Mouse (Mus musculus) T-cell, adult 2 months (primary cell): ENCODE data around the gene Sugp2.

Experiments used
- DNase-seq: peaks from one replicate; pipeline ENCODE4 v3.0.0; 2022; ENCODE audit warnings: low spot score

Sugp2 gene

DNA sequence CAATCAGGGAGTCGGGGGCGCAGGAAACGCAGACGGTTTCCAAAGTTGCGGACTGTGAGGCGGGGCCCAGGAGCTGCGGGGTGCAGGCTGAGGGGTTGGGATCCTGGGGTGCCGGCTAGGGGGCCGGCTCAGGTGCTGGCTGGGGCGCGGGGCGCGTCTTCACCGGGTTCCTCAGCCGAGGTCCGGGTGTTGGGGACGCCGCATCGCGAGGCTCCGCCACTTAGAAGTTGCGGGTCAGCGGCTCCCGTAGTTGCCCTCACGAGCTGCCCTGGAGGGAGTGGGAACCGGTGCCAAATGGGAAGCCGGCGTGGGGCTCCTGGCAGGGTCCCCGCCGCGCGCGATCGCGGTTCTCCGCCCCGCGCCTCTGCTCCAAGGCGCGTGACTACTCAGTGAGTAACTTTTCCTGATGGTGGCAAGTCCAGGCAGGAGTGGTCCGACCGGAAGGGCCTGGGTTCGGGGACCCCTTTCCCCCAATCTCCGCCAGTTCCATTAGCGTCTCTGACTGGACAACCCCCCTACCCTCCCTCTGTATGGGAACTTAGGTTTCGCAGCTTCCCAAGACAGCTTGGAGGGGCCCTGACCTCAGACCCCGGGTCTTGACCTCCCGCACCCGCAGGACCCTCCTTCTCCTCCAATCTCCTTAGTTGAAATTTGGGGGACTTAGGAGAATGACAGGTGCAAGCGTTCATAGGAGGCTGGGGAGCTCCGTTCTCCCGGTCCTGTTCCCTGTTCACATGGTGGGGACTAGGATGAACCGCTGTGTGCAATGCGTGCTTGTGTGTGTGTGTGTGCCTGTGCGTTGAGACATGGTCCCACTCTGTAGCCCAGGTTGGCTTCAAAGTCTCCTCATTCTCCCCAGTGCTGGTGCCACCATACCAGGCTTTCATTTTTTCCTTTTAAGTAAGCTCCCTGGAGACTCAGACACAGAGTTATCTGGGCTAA, 49.4 kb downstream of the Sugp2 start:
- no peak for DNase-seq

- no peak for DNase-seq
Measured at GRCm38 (mm10) chr8:70284421-70284820, 50.4 kb downstream of the Sugp2 start.

DNA sequence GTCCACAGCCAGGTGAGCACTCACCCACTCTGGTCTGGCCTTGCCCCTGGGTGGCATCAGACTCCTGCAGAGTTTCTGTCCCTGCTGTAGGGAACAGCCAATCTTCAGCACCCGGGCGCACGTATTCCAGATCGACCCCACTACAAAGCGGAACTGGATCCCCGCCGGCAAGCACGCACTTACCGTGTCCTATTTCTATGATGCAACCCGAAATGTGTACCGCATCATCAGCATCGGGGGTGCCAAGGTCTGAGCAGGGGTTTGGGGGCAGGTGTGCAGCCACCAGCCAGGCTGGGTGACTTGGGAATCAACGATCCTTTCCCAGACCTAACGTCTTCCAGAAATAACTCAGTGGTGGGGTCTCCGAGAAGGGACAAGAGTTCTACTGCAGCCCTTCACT, 51.3 kb downstream of the Sugp2 start:
- no peak for DNase-seq

GRCm38 (mm10) chr8:70286737-70287136, 52.7 kb downstream of the Sugp2 start:
- DNase-seq: peak; percentile 40

DNA sequence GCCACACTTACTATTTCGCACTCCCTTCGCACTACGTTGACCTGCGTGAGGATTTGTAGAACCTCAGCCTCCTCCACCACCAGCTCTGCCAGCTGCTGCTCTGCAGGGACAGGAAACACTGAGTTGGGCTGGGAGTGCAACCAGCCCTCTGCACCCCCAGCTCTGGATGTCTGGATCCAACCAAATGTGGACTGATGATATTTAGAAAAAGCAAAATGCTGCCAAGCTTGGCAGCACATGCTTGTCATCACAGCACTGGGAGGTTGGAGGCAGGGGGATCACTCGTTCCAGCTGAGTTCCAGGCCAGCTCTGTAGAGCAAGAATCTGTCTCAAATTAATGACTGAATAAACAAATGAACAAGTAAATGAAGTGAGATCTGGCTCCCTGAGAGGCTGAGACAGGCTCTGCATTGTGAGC, 60.0 kb downstream of the Sugp2 start:
- DNase-seq: no peak

GRCm38 (mm10) chr8:70300881-70301280, 66.9 kb downstream of the Sugp2 start:
- no peak for DNase-seq

DNA sequence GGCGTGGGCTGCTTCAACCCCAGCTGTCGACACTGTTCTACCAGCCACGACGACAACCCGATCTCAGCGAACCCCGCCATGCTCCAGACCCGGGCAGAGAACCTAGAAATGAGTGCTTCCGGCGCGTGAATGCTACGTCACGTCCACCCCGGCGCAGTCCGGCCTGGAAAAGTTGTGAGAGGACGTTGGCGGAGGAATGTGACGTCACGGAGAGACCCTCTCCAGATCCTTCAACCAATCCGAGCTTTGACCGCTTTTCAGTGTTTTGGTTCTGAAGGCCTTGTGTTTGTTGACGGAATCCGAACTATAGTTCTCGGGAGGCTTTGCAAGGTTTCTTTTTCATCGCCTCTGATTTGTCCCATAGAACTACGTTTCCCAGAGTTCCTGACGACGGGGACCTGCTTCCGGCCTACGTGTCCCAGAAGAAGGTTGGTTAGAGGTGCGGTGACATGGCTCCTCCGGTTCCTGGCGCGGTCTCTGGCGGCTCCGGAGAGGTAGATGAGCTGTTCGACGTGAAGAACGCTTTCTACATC, 68.4 kb downstream of the Sugp2 start, which contains the start of the genes Ddx49 and Cope:
TSS of gene Ddx49 (minus strand) at position 132 of the 533 bp plus-strand sequence.
TSS of gene Cope (plus strand) at position 161 of the 533 bp plus-strand sequence.
- peak; percentile 92 for DNase-seq

DNA sequence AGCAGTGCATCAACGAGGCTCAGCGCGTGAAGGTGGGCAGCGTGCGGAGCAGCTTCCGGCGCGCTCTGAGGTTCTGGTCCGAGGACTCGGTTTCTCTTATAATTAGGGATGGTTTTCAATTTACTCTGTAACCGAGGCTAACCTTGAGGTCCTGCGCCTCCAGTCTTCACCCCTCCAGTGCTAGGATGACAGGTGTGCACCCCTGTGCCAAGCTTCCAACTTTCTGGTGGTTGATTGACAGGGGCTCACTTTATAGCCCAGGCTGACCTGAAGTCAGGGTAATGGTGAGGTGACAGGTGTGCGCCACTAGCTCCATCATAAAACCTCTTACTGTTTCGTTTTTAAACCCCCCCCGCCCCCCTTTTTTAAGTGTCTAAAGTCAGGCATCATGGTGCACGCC, 68.9 kb downstream of the Sugp2 start:
- DNase-seq: no peak

DNA sequence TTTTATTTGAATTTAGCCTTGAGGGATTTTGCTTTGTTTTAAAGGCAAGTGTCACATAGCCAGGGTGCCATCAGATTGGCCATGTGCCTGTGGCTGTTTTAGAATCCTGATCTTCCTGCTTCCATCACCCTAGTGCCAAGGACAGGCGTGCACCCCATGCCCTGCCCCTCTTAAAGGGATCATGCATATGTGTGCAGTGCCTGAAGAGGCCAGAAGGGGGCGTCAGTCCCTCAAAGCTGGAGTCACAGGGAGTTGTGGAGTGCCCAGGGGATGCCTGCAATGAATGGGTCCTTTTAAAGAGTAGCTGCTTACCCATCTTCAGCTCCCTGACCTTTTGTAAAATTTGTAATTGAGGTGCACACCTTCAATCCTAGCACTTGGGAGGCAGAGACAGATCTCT, 75.3 kb downstream of the Sugp2 start:
- DNase-seq: peak; percentile 32

- DNase-seq: no peak
Measured at GRCm38 (mm10) chr8:70313399-70313798, 79.4 kb downstream of the Sugp2 start.

DNA sequence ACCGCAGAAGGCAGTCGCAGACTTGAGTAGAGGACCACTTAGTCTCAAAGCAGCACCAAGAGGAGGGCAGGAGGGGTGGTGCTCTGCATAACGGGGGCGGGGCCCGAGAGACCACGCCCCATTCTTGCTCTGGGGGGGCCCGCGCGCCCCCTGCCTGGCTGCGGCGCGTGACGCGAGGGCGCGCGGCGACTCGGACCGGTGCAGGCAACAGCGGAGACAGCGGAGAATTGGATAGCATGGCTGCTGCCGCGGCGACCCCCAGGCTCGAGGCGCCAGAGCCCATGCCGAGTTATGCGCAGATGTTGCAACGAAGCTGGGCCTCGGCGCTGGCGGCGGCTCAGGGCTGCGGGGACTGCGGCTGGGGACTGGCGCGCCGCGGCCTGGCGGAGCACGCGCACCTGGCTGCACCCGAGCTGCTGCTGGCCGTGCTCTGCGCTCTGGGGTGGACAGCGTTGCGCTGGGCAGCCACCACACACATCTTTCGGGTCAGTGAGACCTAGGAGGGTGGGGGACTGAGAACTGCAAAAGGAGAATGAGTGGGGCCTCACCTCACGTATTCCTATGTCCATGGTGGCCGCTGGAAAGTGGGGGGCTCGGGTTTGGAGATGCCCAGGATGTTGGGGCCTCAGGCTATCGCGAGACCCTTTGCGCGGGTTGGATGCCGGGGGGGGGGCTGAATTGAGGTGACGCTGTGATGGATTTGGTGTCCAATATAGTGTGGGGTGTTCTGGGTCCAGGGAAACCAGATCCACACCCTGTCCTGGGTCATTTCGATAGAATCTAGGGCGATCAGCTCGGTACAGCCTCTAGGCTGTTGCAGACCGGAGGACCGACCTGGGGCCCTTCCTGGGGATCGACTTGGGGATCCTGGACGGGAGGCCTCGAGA, 81.8 kb downstream of the Sugp2 start, which contains the start of gene Cers1:
TSS of gene Cers1 (plus strand) at position 152 of the 887 bp plus-strand sequence.
- DNase-seq: no peak

GRCm38 (mm10) chr8:70316511-70317504, 82.8 kb downstream of the Sugp2 start:
- DNase-seq: no peak

DNA sequence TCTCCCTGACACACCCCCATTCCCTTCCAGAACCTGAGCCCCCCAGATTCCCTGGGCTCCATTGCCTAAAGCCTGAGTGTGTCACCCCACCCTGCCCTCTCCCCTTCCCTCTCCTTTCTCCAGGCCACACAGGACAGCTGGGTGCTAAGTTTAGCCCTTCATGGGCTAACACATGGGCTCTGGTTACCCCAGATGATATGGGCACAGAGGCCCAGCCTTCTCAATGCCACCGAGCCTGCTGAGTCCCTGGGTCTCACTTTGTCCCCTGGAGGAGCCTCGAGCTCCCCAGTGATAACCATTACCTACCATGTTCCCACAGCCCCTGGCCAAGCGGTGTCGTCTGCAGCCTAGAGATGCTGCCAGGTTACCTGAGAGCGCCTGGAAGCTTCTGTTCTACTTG, 83.8 kb downstream of the Sugp2 start:
- DNase-seq: no peak

- DNase-seq: no peak
Measured at GRCm38 (mm10) chr8:70323716-70324115, 89.7 kb downstream of the Sugp2 start.

GRCm38 (mm10) chr8:70327512-70327911, 93.5 kb downstream of the Sugp2 start:
- DNase-seq: no peak

GRCm38 (mm10) chr8:70329124-70329834, 95.3 kb downstream of the Sugp2 start, which contains the start of gene Gdf1:
Gene Gdf1, plus strand, starts transcription at chr8:70329817.
- no peak for DNase-seq
